Mouse (Mus musculus) heart, embryonic 11.5 days (tissue): ENCODE results near the gene Tufm. TPM values are rescaled to one million over a fixed set of nuclear protein-coding genes. Genes with fewer than 3 reads are reported as not detected.
A peak's percentile ranks its signal among the peaks of the same experiment; 100 is the strongest.
"Not testable (repeated sequence)": the region's sequence is repeated elsewhere in the genome, so short reads cannot be mapped to it uniquely, and the experiment has no call there.

Experiments used
- ATAC-seq: fragments of 200-750 bp; cut with Nextera tagmentation; replicated peaks from 2 replicates; pipeline ENCODE4 v1.8.0; 2017; ENCODE audit warnings: moderate library complexity; ENCODE audit not compliant: insufficient number of reproducible peaks, low FRiP score, low TSS enrichment
- H3K27ac ChIP-seq: fragments of 300-500 bp; sonication (generic); 2 replicates; pipeline ENCODE4 v1.5.1; 2014; ENCODE audit warnings: mild to moderate bottlenecking, low read depth, low read length
- H3K27me3 ChIP-seq: fragments of 300-500 bp; sonication (generic); 2 replicates; pipeline ENCODE4 v1.6.1; 2014; ENCODE audit warnings: mild to moderate bottlenecking, low read length, mixed read lengths; ENCODE audit not compliant: control insufficient read depth, insufficient read depth
- H3K36me3 ChIP-seq: fragments of 300-500 bp; sonication (generic); 2 replicates; pipeline ENCODE4 v1.6.1; 2014; ENCODE audit warnings: mild to moderate bottlenecking, low read length, moderate library complexity, mixed read lengths; ENCODE audit not compliant: control insufficient read depth, insufficient read depth
- H3K4me1 ChIP-seq: fragments of 300-500 bp; sonication (generic); 2 replicates; pipeline ENCODE4 v1.6.1; 2014; ENCODE audit warnings: low read length; ENCODE audit not compliant: control insufficient read depth, insufficient read depth
- H3K4me2 ChIP-seq: fragments of 300-500 bp; sonication (generic); 2 replicates; pipeline ENCODE4 v1.6.1; 2014; ENCODE audit warnings: mild to moderate bottlenecking, moderate library complexity
- H3K4me3 ChIP-seq: fragments of 300-500 bp; sonication (generic); 2 replicates; pipeline ENCODE4 v1.5.1; 2014; ENCODE audit warnings: low read depth, low read length
- H3K9ac ChIP-seq: fragments of 300-500 bp; sonication (generic); 2 replicates; pipeline ENCODE4 v1.6.1; 2014; ENCODE audit warnings: mild to moderate bottlenecking, low read depth, low read length, moderate library complexity
- H3K9me3 ChIP-seq: fragments of 300-500 bp; sonication (generic); replicated peaks from 2 replicates; pipeline ENCODE4 v1.6.1; 2016; ENCODE audit warnings: low read length; ENCODE audit not compliant: control insufficient read depth
- WGBS: fragments of 180-500 bp; shearing (Covaris S2); extraction: QIAGEN DNeasy Blood & Tissue Kit; methylation state at CpG from one replicate; pipeline ENCODE4 v1.1.7; 2014; ENCODE audit not compliant: insufficient replicate concordance; 5-methylcytosine and 5-hydroxymethylcytosine counted together
- polyA plus RNA-seq: library from polyadenylated mRNA; unstranded; fragments of >200 nt; fragmentation: Nextera tagmentation; extraction: Ambion mirVana; gene quantifications from 2 replicates; pipeline ENCODE4 v1.2.1, GENCODE M21; 2014

Tufm gene
- polyA plus RNA-seq, 1 experiment from 2014 or later = 167 TPM

- Histone ChIP-seq H3K4me3 (peak within 1 kb of the TSS; percentile 78), H3K27ac (peak within 1 kb of the TSS; percentile 97)
Measured at GRCm38 (mm10) chr7:126474993-126475581, 12.1 kb upstream of the Tufm start, which contains the start of gene Sh2b1. Sh2b1 (minus strand) TSS chr7:126475424.

GRCm38 (mm10) chr7:126481699-126482098 is 5.5 kb upstream of the Tufm start:
- no peak overlapping the region for H3K9ac ChIP-seq
- WGBS = 14% methylated on average over 5 of the region's 5 CpGs
- H3K27ac ChIP-seq = no peak overlapping the region
- H3K9me3 ChIP-seq = no peaks in the 10 kb centered on the region
- no peak overlapping the region for H3K4me3 ChIP-seq
- no peak for ATAC-seq
- no peaks in the 10 kb centered on the region for H3K27me3 ChIP-seq
- no peak overlapping the region for H3K4me2 ChIP-seq
- H3K36me3 ChIP-seq = no peaks in the 10 kb centered on the region
- no peaks in the 10 kb centered on the region for H3K4me1 ChIP-seq

More at GRCm38 (mm10) chr7:126474993-126475581, 12.1 kb upstream of the Tufm start, which contains the start of gene Sh2b1:
- Histone ChIP-seq H3K4me2 (peak within 1 kb of the TSS; percentile 94), H3K9ac (peak within 1 kb of the TSS; percentile 81), H3K27me3 (no peaks in the 10 kb centered on the region), H3K4me1 (peaks cover 12% of the 10 kb centered on the region), H3K9me3 (no peaks in the 10 kb centered on the region), H3K36me3 (peaks cover 15% of the 10 kb centered on the region)
- ATAC-seq = peak; percentile 87
- 0% methylated on average over 53 of the region's 53 CpGs for WGBS

DNA sequence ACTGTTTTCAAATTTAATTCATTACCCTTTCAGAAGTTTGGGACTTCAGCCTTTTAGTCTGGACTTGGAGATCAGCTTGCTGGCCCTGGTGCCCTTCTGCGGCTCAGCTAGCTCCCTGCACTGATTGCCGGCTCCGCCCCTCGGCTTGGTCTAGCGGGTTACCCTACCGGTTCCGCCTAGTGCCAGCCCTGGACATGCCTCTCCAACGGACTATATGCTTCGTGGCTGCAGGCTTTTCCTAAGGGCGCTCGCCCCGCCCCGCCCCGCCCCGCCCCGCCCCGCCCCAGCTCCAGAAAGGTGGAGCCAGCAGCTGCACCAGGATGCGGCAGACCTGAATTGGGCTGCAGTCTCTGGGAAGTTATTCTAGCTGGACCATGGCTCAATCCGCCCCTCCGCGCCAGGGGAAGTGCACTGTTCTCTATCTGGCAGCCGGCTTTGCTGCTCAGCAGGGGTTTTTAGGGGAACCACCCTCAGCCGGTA is 4.7 kb upstream of the Tufm start:
- peak overlapping the region; percentile 53; the same call in 1 of the 2 replicates for H3K9ac ChIP-seq
- H3K36me3 ChIP-seq = no peaks in the 10 kb centered on the region
- peak overlapping the region; percentile 51 for H3K27ac ChIP-seq
- no peaks in the 10 kb centered on the region for H3K27me3 ChIP-seq
- no peaks in the 10 kb centered on the region for H3K4me1 ChIP-seq
- under 1% methylated on average over 23 of the region's 23 CpGs for WGBS
- peak; percentile 82 for ATAC-seq
- H3K4me2 ChIP-seq = peak overlapping the region; percentile 69
- H3K4me3 ChIP-seq = peak overlapping the region; percentile 35
- no peaks in the 10 kb centered on the region for H3K9me3 ChIP-seq

DNA sequence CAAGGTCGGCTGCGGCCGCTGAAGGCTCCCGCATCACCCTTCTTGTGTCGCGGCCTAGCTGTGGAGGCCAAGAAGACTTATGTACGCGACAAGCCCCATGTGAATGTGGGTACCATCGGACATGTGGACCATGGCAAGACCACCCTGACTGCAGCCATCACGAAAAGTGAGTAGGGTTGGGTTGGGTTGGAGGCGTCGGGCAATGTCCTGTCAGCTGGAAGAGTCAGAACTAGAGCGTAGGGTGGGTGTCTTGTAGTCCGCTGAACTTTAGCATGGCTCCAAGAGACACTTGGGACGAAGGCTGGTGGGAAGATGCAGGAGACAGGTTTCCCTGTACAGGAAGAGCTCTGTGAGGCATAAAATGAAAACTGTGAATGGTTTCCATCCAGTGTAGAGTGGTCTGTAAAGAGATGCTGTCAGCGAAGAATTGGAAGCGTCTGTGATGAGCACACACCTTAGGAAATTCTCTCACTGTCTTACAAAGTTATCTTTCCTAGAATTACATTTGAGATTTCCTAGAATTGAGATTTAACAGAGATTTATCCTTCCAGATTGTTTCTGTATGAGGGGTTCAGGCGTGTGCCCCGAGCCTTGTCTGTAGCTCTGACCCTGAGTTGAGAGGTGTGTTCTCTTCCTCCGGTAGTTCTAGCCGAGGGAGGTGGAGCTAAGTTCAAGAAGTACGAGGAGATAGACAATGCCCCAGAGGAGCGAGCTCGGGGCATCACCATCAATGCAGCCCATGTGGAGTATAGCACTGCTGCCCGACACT is 640 bp downstream of the Tufm start:
- Histone ChIP-seq H3K4me3 (peak overlapping the region; percentile 67), H3K9ac (peak overlapping the region; percentile 64), H3K4me2 (peak overlapping the region; percentile 82), H3K36me3 (peaks cover 17% of the 10 kb centered on the region)
- not testable (repeated sequence) for H3K4me1 ChIP-seq, ATAC-seq, H3K27me3 ChIP-seq, H3K27ac ChIP-seq, H3K9me3 ChIP-seq
- WGBS = 18% methylated on average over 19 of the region's 25 CpGs

GRCm38 (mm10) chr7:126491005-126491404 is 3.8 kb downstream of the Tufm start:
- ATAC-seq = no peak
- WGBS = 64% methylated on average over 1 of the region's 1 CpGs
- H3K36me3 ChIP-seq = peaks cover 48% of the 10 kb centered on the region
- H3K4me3 ChIP-seq = no peak overlapping the region
- no peak overlapping the region for H3K9ac ChIP-seq
- H3K4me1 ChIP-seq = 0 out of 2 replicates have a peak, but pooled peaks cover 4% of the 10 kb centered on the region
- no peaks in the 10 kb centered on the region for H3K27me3 ChIP-seq
- H3K9me3 ChIP-seq = no peaks in the 10 kb centered on the region
- no peak overlapping the region for H3K4me2 ChIP-seq
- H3K27ac ChIP-seq = no peak overlapping the region

DNA sequence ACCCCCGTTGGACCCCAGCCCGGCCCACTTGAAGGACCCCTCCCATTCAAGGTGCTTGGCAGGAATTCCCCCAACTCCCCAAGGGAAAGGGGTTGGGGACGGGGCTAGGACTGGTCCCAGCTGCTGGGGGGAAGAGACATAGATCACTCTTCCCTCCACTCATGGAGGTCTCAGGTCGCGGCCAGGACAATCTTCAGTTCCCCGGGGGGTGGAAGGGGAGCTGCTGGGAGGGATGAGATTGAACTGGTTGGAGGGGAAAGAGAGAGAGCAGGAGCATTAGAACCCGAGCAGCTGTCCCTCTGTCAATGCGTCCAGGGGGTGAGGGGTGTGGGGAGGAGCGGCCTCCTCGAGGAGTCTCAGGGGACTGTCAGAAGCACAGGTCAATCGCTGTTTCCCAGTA is 4.8 kb downstream of the Tufm start:
- WGBS = 54% methylated on average over 11 of the region's 11 CpGs
- no peak overlapping the region for H3K4me3 ChIP-seq
- H3K27ac ChIP-seq = no peak overlapping the region

GRCm38 (mm10) chr7:126494120-126494519 is 7.0 kb downstream of the Tufm start:
- Histone ChIP-seq H3K4me3 (no peak overlapping the region), H3K27ac (no peak overlapping the region), H3K27me3 (no peaks in the 10 kb centered on the region), H3K9ac (no peak overlapping the region), H3K9me3 (no peaks in the 10 kb centered on the region), H3K4me1 (no peaks in the 10 kb centered on the region), H3K4me2 (no peak overlapping the region), H3K36me3 (peaks cover 74% of the 10 kb centered on the region)
- ATAC-seq = no peak
- WGBS = 88% methylated on average over 6 of the region's 6 CpGs

More for the DNA sequence above, 4.8 kb downstream of the Tufm start:
- Histone ChIP-seq H3K9me3 (no peaks in the 10 kb centered on the region), H3K4me2 (no peak overlapping the region), H3K4me1 (0 out of 2 replicates have a peak, but pooled peaks cover 4% of the 10 kb centered on the region), H3K27me3 (no peaks in the 10 kb centered on the region), H3K9ac (no peak overlapping the region), H3K36me3 (peaks cover 56% of the 10 kb centered on the region)
- no peak for ATAC-seq

DNA sequence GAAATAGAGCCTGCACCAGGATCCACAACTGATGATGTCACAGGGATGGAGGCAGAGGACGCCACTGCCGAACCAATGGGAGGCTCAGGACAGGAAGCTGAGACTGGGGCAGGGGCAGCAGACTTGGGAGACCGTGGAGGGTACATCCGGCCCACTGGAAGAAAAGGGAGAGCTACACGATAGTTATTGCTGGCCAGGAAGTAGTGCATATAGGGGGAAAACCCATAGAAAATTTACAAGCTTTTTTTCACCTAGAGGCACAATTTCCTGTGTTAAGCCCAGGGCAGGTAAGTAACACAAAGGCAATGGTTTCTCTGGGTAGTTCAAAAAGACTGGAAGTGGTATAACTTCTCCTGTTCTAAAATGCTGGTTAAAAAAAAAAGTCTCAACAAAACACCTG is 9.3 kb downstream of the Tufm start:
- Histone ChIP-seq H3K4me1 (peaks cover 6% of the 10 kb centered on the region; the same call in 1 of the 2 replicates), H3K9ac (no peak overlapping the region), H3K4me3 (no peak overlapping the region), H3K9me3 (no peaks in the 10 kb centered on the region), H3K36me3 (peaks cover 79% of the 10 kb centered on the region), H3K27me3 (no peaks in the 10 kb centered on the region), H3K4me2 (no peak overlapping the region), H3K27ac (no peak overlapping the region)
- no peak for ATAC-seq
- WGBS = 83% methylated on average over 5 of the region's 5 CpGs
